Comparison of ENCODE assay signal across 9 mouse cellular contexts in genomic region chr9:106356323-106356844, GRCm38 (mm10). TPM values are rescaled to one million over a fixed set of nuclear protein-coding genes. Genes with fewer than 3 reads are reported as not detected.
A peak's percentile ranks its signal among the peaks of the same experiment; 100 is the strongest.
DNase-seq lines count a peak whose midpoint lies in the region; ATAC-seq and TF ChIP-seq lines count a peak whose summit lies in the region.
"Had no signal": no experiment of that assay in that cellular context is flagged by ENCODE, and none has a peak within 500 bp of the region (broad histone marks: within the 10 kb centered on the region; RNA-seq: fewer than 3 reads in every experiment).

No protein-coding gene starts in this region.

- H3K9ac ChIP-seq in intestine, embryonic 15.5 days = no peak overlapping the region

- H3K4me1 ChIP-seq in kidney, adult 2 months (ENCODE audit: control insufficient read depth, insufficient read depth, low read length) = no peaks in the 10 kb centered on the region
- H3K4me1 ChIP-seq in intestine, embryonic 15.5 days (replicated peaks) = peaks cover 24% of the 10 kb centered on the region

- peak; percentile 56 for ATAC-seq in intestine, embryonic 15.5 days

- no peak overlapping the region for H3K27ac ChIP-seq in kidney, adult 2 months (ENCODE audit: insufficient read depth, low read depth, low read length)
- peak overlapping the region; percentile 72 for H3K27ac ChIP-seq in intestine, embryonic 15.5 days
- peak overlapping the region; percentile 96 for H3K27ac ChIP-seq in macrophage

- H3K27me3 ChIP-seq in kidney, adult 2 months (replicated peaks; ENCODE audit: control insufficient read depth, insufficient read depth, low read length) = no peaks in the 10 kb centered on the region
- H3K27me3 ChIP-seq in intestine, embryonic 15.5 days (replicated peaks) = no peaks in the 10 kb centered on the region

- WGBS in kidney, adult 2 months = 71% methylated on average over 10 of the region's 10 CpGs
- 49% methylated on average over 10 of the region's 10 CpGs for WGBS in intestine, embryonic 15.5 days
- WGBS in macrophage (ENCODE audit: missing documents) = 77% methylated on average over 10 of the region's 10 CpGs

- no peaks in the 10 kb centered on the region for H3K79me2 ChIP-seq in macrophage (ENCODE audit: inconsistent target)

- TF ChIP-seq CTCF in kidney, adult 2 months (conservative IDR thresholded peaks at IDR 0.05; ENCODE audit: insufficient read depth, insufficient read length, low read depth, low read length) = no peak

- H3K4me3 ChIP-seq in kidney, adult 2 months (ENCODE audit: insufficient read depth, low read depth, low read length) = no peak overlapping the region
- H3K4me3 ChIP-seq in intestine, embryonic 15.5 days (replicated peaks) = no peak overlapping the region
- no peak overlapping the region for H3K4me3 ChIP-seq in macrophage (ENCODE audit: inconsistent target)

- DNase-seq in kidney, adult 2 months = peak; percentile 50
- DNase-seq in kidney, adult 9 months = no peak
- peak; percentile 63 for DNase-seq in embryo, embryonic 11.5 days (ENCODE audit: low read depth, low spot score)
- DNase-seq in thymus, postnatal 36 days = no peak
- no peak for DNase-seq in left cerebral cortex, postnatal 14 days (ENCODE audit: low spot score in 2 of 2)
- no peak for DNase-seq in urinary bladder, postnatal 14 days (ENCODE audit: low spot score)
- DNase-seq: right cerebral cortex, postnatal 4 days had no signal

- intact Hi-C loops in left cerebral cortex, postnatal 14 days (cut with DNase I) = no loop called here

- no peaks in the 10 kb centered on the region for H3K36me3 ChIP-seq in kidney, adult 2 months (ENCODE audit: control insufficient read depth, insufficient read depth, low read length)
- H3K36me3 ChIP-seq in intestine, embryonic 15.5 days = no peaks in the 10 kb centered on the region
- H3K36me3 ChIP-seq in macrophage (ENCODE audit: inconsistent target) = no peaks in the 10 kb centered on the region

- H3K4me2 ChIP-seq in intestine, embryonic 15.5 days (replicated peaks) = 0 out of 2 replicates have a peak overlapping the region, but pooled peaks have one; percentile 9

- TF ChIP-seq POLR2A in kidney, adult 2 months (IDR thresholded peaks at IDR 0.05; ENCODE audit: low read depth, low read length) = no peak

- no peaks in the 10 kb centered on the region for H3K9me3 ChIP-seq in intestine, embryonic 15.5 days

RNA-seq across cellular contexts. Expression of gene Dusp7, which starts 12.0 kb away (rescaled TPM):
- polyA plus RNA-seq in kidney, adult 2 months (2012; rRNA removed) = 38.8 and 44.1 TPM in 2 replicates
- polyA plus RNA-seq in intestine, embryonic 15.5 days (2015; fragmentation: Nextera tagmentation; extraction: Ambion mirVana) = 10.0 and 10.3 TPM in 2 replicates
- 10 to 100 TPM in 19 of 26 experiments, 1 to 10 TPM in 7; 4.1 to 46.7 (median 12.6) TPM for total RNA-seq in macrophage (2018; cell fraction: chromatin; rRNA removed)
- 10 to 100 TPM; 32.4 to 87.1 (median 54.1) TPM for total RNA-seq in macrophage (2018; cell fraction: cytosol; rRNA removed)
- 10 to 100 TPM; 16.5 to 77.6 (median 30.5) TPM for total RNA-seq in macrophage (2018; cell fraction: nucleus; rRNA removed)
- polyA plus RNA-seq in macrophage (2018) = 58.0 to 112 TPM (median 63.3 TPM) in 3 replicates
- total RNA-seq in left cerebral cortex, postnatal 14 days (2021) = 100 to 1,000 TPM in 1 of 2 experiments, 10 to 100 TPM in 1; 95.1 to 102 TPM

Comparison
In these comparisons a context has a peak if more than half of its experiments do, and no peak if none do; other contexts are left out.
1. DNase-seq: peak in kidney, adult 2 months (single experiment) and embryo, embryonic 11.5 days (single experiment); none in kidney, adult 9 months (single experiment), thymus, postnatal 36 days (0 of 2), left cerebral cortex, postnatal 14 days (0 of 2) and urinary bladder, postnatal 14 days (single experiment).